ENCODE assay signal across 8 mouse cellular contexts in genomic region chr11:118400566-118400936, GRCm38 (mm10). TPM values are rescaled to one million over a fixed set of nuclear protein-coding genes. Genes with fewer than 3 reads are reported as not detected.
DNase-seq lines count a peak whose midpoint lies in the region; ATAC-seq lines count a peak whose summit lies in the region.

No protein-coding gene starts in this region.

- H3K36me3 ChIP-seq in limb, embryonic 12.5 days = peaks cover 14% of the 10 kb centered on the region
- H3K36me3 ChIP-seq in forebrain, embryonic 13.5 days (ENCODE audit: poor library complexity, severe bottlenecking) = peaks cover 11% of the 10 kb centered on the region; the same call in 1 of the 2 replicates

- peak; percentile 3 for DNase-seq in gastrocnemius, postnatal 10 days
- no peak for DNase-seq in gastrocnemius, postnatal 25 days
- peak; percentile 72 for DNase-seq in MEL-GATA-1-ER (ENCODE audit: extremely low read depth, low read depth)
- DNase-seq in heart, adult 8-10 months (ENCODE audit: low spot score) = peak; percentile 64
- no peak for DNase-seq in frontal cortex, postnatal 36 days (ENCODE audit: low spot score in 2 of 2)

- H3K9me3 ChIP-seq in limb, embryonic 12.5 days = peaks cover 6% of the 10 kb centered on the region; the same call in 1 of the 2 replicates
- no peaks in the 10 kb centered on the region for H3K9me3 ChIP-seq in forebrain, embryonic 13.5 days (replicated peaks)

- peak overlapping the region; percentile 87 for H3K27ac ChIP-seq in limb, embryonic 12.5 days
- no peak overlapping the region for H3K27ac ChIP-seq in forebrain, embryonic 13.5 days

- peaks cover 33% of the 10 kb centered on the region for H3K4me1 ChIP-seq in limb, embryonic 12.5 days (replicated peaks)
- H3K4me1 ChIP-seq in forebrain, embryonic 13.5 days = no peaks in the 10 kb centered on the region

- H3K4me2 ChIP-seq in limb, embryonic 12.5 days = peak overlapping the region; percentile 32
- no peak overlapping the region for H3K4me2 ChIP-seq in forebrain, embryonic 13.5 days

- peak; percentile 23; the same call in 1 of the 2 replicates for ATAC-seq in limb, embryonic 12.5 days (ENCODE audit: insufficient number of reproducible peaks, insufficient read depth, low FRiP score, low TSS enrichment, low read depth)
- peak; percentile 35 for ATAC-seq in megakaryocyte-erythroid progenitor cell, adult 5-6 weeks (replicated peaks; ENCODE audit: low FRiP score, low TSS enrichment, poor library complexity, severe bottlenecking)
- no peak for ATAC-seq in forebrain, embryonic 13.5 days

- no peak overlapping the region for H3K4me3 ChIP-seq in limb, embryonic 12.5 days (replicated peaks)
- H3K4me3 ChIP-seq in forebrain, embryonic 13.5 days = no peak overlapping the region

- WGBS in limb, embryonic 12.5 days = 18% methylated on average over 6 of the region's 6 CpGs
- WGBS in forebrain, embryonic 13.5 days = 63% methylated on average over 6 of the region's 6 CpGs

- no peaks in the 10 kb centered on the region for H3K27me3 ChIP-seq in limb, embryonic 12.5 days
- H3K27me3 ChIP-seq in forebrain, embryonic 13.5 days = no peaks in the 10 kb centered on the region

- H3K9ac ChIP-seq in limb, embryonic 12.5 days (replicated peaks) = no peak overlapping the region
- H3K9ac ChIP-seq in forebrain, embryonic 13.5 days = no peak overlapping the region

RNA-seq across cellular contexts. Expression of gene Lgals3bp, which starts 1.3 kb away (rescaled TPM):
- total RNA-seq in gastrocnemius, postnatal 10 days (2021) = 10 to 100 TPM; 10.7 to 18.2 TPM
- 10 to 100 TPM; 11.0 to 14.7 TPM for total RNA-seq in gastrocnemius, postnatal 25 days (2021)
- total RNA-seq in heart, adult 8-10 months (2022) = 10 to 100 TPM; 19.7 to 25.8 (median 23.3) TPM
- polyA plus RNA-seq in limb, embryonic 12.5 days (2016; fragmentation: Nextera tagmentation; extraction: Ambion mirVana) = 4.1 and 4.3 TPM in 2 replicates
- total RNA-seq in megakaryocyte-erythroid progenitor cell, adult 5-6 weeks (2014; fragmentation: Nextera tagmentation) = 174 and 211 TPM in 2 replicates
- total RNA-seq in megakaryocyte-erythroid progenitor cell, adult 5-6 weeks (2017) = 112 and 174 TPM in 2 replicates
- 1.1 and 1.3 TPM in 2 replicates for polyA plus RNA-seq in forebrain, embryonic 13.5 days (2015; fragmentation: Nextera tagmentation; extraction: Ambion mirVana)

RNA-seq across cellular contexts. Expression of gene Cant1, which starts 18.3 kb away (rescaled TPM):
- 10 to 100 TPM; 13.1 to 14.9 TPM for total RNA-seq in gastrocnemius, postnatal 10 days (2021)
- total RNA-seq in gastrocnemius, postnatal 25 days (2021) = 1 to 10 TPM; 9.3 to 9.9 TPM
- 10 to 100 TPM; 16.4 to 19.2 (median 16.8) TPM for total RNA-seq in heart, adult 8-10 months (2022)
- 30.5 and 32.0 TPM in 2 replicates for polyA plus RNA-seq in limb, embryonic 12.5 days (2016; fragmentation: Nextera tagmentation; extraction: Ambion mirVana)
- 23.9 and 24.7 TPM in 2 replicates for total RNA-seq in megakaryocyte-erythroid progenitor cell, adult 5-6 weeks (2014; fragmentation: Nextera tagmentation)
- 7.3 and 11.3 TPM in 2 replicates for total RNA-seq in megakaryocyte-erythroid progenitor cell, adult 5-6 weeks (2017)
- polyA plus RNA-seq in forebrain, embryonic 13.5 days (2015; fragmentation: Nextera tagmentation; extraction: Ambion mirVana) = 20.2 and 20.3 TPM in 2 replicates

RNA-seq across cellular contexts. Expression of gene C1qtnf1, which starts 27.5 kb away (rescaled TPM):
- 10 to 100 TPM; 31.8 to 37.4 TPM for total RNA-seq in gastrocnemius, postnatal 10 days (2021)
- total RNA-seq in gastrocnemius, postnatal 25 days (2021) = 10 to 100 TPM in 1 of 2 experiments, 1 to 10 TPM in 1; 9.2 to 13.4 TPM
- total RNA-seq in heart, adult 8-10 months (2022) = 10 to 100 TPM; 13.5 to 15.3 (median 13.8) TPM
- 3.4 and 4.8 TPM in 2 replicates for polyA plus RNA-seq in limb, embryonic 12.5 days (2016; fragmentation: Nextera tagmentation; extraction: Ambion mirVana)
- not detected in 2 replicates for total RNA-seq in megakaryocyte-erythroid progenitor cell, adult 5-6 weeks (2014; fragmentation: Nextera tagmentation)
- not detected in 2 replicates for total RNA-seq in megakaryocyte-erythroid progenitor cell, adult 5-6 weeks (2017)
- polyA plus RNA-seq in forebrain, embryonic 13.5 days (2015; fragmentation: Nextera tagmentation; extraction: Ambion mirVana) = 1.6 and 2.0 TPM in 2 replicates

RNA-seq across cellular contexts. Expression of gene Timp2, which starts 45.0 kb away (rescaled TPM):
- 100 to 1,000 TPM; 151 to 185 TPM for total RNA-seq in gastrocnemius, postnatal 10 days (2021)
- 10 to 100 TPM; 77.3 to 96.4 TPM for total RNA-seq in gastrocnemius, postnatal 25 days (2021)
- total RNA-seq in heart, adult 8-10 months (2022) = 10 to 100 TPM; 73.9 to 99.6 (median 87.5) TPM
- polyA plus RNA-seq in limb, embryonic 12.5 days (2016; fragmentation: Nextera tagmentation; extraction: Ambion mirVana) = 77.6 and 91.3 TPM in 2 replicates
- total RNA-seq in megakaryocyte-erythroid progenitor cell, adult 5-6 weeks (2014; fragmentation: Nextera tagmentation) = 4.4 and 8.0 TPM in 2 replicates
- total RNA-seq in megakaryocyte-erythroid progenitor cell, adult 5-6 weeks (2017) = 9.3 and 9.5 TPM in 2 replicates
- polyA plus RNA-seq in forebrain, embryonic 13.5 days (2015; fragmentation: Nextera tagmentation; extraction: Ambion mirVana) = 36.0 and 38.8 TPM in 2 replicates

RNA-seq across cellular contexts. Expression of gene Cep295nl, which starts 58.3 kb away (rescaled TPM):
- 1 to 10 TPM; 1.2 to 2.7 TPM for total RNA-seq in gastrocnemius, postnatal 10 days (2021)
- 1 to 10 TPM in 1 of 2 experiments, under 1 TPM in 1; 0.99 to 1.0 TPM for total RNA-seq in gastrocnemius, postnatal 25 days (2021)
- total RNA-seq in heart, adult 8-10 months (2022) = 1 to 10 TPM in 1 of 4 experiments, under 1 TPM in 3; 0.82 to 1.0 (median 0.88) TPM
- 0.59 and 0.60 TPM in 2 replicates for polyA plus RNA-seq in limb, embryonic 12.5 days (2016; fragmentation: Nextera tagmentation; extraction: Ambion mirVana)
- total RNA-seq in megakaryocyte-erythroid progenitor cell, adult 5-6 weeks (2014; fragmentation: Nextera tagmentation) = 0.81 and 2.2 TPM in 2 replicates
- total RNA-seq in megakaryocyte-erythroid progenitor cell, adult 5-6 weeks (2017) = 1.2 TPM in 2 replicates
- polyA plus RNA-seq in forebrain, embryonic 13.5 days (2015; fragmentation: Nextera tagmentation; extraction: Ambion mirVana) = 0.13 and 0.31 TPM in 2 replicates

Comparison
In these comparisons a context has a peak if more than half of its experiments do, and no peak if none do; other contexts are left out.
1. DNase-seq: peak in gastrocnemius, postnatal 10 days (single experiment), MEL-GATA-1-ER (single experiment) and heart, adult 8-10 months (single experiment); none in gastrocnemius, postnatal 25 days (single experiment) and frontal cortex, postnatal 36 days (0 of 2).
2. RNA of gene Lgals3bp, which starts 1.3 kb away (total RNA-seq): 112 to 211 TPM in megakaryocyte-erythroid progenitor cell, adult 5-6 weeks; 19.7 to 25.8 TPM in heart, adult 8-10 months, 10.7 to 18.2 TPM in gastrocnemius, postnatal 10 days and 11.0 to 14.7 TPM in gastrocnemius, postnatal 25 days; every median in the first group is over 4 times any median in the second.
3. RNA of gene C1qtnf1, which starts 27.5 kb away (total RNA-seq): 31.8 to 37.4 TPM in gastrocnemius, postnatal 10 days, 13.5 to 15.3 TPM in heart, adult 8-10 months and 9.2 to 13.4 TPM in gastrocnemius, postnatal 25 days; not detected in megakaryocyte-erythroid progenitor cell, adult 5-6 weeks; every median in the first group is over 10 times any median in the second.